Mouse (Mus musculus) 3T3-L1 (cell line): Measurements from ENCODE around the gene Esrrg.

Experiments used
- DNase-seq: peaks from one replicate; pipeline ENCODE4 v3.0.0-alpha.2; 2015; ENCODE audit warnings: low read depth, low spot score

Esrrg gene

DNA sequence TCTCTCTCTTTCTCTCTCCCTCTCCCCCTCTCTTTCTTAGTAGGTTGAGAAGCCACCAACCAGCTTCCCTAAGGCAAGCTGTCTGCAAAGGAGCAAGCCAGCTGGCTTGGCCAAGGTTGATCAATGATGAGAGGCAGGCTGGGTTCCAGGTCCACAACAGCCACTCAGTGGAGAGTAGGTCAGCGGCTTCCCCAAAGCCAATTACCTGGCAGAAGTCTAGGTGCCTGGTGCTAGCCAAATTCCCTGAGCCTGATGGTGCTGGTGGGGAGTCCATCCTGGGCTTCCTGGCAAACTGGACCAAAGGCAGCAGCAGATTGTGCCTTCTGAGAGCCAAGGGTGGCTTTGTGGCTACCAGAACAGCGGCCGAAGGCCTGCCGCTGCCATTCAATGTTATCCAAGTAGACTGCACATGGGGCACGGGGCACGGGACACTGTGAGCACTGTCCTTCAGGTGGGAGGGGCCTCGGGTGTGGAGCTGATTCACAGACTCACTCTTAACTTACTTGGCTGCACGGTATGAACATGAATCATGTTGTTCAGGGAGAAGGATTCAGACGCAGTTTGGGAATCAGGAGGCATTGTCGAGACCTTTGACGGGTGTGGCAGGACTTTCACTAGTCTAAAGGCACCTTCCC lies 469.1 kb downstream of the Esrrg start:
- peak; percentile 3 for DNase-seq

DNA sequence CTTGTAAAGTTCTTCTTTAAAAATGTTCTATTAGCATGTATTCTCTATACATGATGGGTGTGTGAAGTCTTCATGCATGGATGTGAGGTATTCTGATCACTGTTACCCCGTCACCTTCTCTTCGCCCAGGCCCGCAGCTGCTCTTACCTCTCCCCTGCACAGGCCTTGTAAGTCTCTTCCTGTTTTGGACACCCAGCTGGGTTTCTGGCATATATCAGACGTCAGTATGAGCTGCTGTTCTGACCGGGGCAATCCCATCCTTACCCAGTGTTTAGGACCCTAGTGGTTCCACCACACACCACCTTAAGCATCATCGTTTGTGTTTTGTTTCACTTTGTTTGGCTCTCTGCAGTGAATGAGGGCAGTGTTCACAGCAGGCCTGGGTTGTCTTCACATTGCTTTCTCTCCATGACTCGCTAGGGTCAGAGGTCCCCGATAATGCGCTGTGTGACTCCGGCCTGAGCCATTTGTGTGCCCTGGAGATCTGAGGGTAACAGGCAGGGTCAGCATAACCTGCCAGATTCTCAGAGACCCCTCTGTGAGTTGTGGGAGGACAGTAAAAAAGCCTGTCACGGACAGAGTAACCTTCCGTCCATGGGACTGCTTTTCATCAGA lies 471.8 kb downstream of the Esrrg start:
- DNase-seq = no peak

DNA sequence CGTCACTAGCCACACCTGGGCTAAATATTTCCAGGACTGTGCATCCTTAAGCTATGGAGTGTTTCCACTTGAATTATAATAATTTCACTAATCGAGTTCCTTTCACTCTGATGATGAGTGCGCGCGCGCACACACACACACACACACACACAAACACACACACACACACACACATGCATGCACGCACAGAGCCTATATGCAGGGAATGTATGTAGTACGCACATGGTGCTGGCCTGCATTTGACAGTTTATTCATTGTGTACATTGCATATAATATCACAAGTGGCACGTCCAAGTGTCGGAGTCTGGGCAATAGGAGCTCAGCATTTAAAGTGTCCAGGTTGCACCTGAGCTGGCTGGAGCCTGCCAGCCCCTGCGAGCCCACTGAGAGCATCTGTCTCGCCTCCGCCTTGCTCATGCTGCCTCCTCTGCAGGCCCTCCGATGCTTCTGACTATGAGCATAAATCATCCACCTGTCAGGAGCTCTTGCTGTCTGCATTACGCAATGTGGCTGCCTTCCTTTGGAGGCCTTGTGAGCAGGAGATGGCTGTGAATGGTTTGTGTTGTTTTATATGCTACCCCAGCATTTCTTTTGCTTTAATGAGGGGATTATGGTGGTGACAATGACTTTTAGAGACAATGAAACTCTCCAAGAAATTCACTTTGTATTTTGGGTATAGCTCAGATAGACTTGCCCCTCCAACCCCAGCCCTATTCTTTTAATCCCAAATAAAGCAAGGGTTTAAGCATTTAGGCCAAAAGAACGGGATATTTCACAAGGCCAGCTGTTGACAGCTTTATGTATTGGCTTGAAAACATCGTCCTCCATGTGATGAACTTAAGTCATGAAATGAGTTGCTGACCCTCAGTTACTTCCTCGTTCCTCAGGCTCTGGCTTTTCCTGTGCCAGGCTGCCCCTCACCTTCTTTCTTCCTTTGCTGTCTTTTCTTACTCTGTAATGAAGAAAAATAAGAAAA lies 474.4 kb downstream of the Esrrg start:
- DNase-seq = peak; percentile 39

DNA sequence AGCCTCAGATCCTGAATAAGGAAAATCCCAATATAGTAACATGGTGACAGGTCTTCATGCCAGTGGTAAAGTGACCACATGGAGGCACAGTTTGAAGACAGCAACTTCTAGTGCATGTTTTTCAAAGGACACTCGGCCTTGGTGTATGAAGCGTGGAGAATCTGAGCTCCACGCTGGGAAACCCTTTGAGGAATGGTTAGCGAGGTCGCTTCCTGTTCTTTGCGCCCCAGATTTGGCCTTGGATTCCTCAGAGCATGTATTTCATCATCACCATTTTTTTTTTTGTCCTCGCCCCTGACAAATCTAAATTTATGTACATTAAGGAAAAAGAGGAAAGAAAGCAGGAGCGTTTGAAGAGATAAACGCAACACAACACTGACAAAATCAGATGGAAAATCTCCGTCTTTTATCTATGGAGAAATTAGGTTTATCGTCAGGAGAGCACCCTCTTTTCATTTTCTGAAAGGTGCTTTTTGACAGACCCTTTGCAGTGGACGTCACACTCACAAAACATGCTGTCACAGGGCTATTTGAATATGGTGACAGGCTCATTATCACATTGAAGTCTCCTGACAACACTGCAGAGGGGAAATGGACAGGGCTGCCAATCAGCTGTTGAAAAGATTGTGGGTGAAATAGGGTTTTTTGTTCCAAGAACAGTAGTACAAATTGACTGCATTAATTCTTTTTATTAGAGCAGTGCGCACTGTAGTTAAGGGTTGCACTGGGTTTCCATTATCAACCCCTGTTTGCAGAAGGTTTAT lies 476.7 kb downstream of the Esrrg start:
- no peak for DNase-seq

DNA sequence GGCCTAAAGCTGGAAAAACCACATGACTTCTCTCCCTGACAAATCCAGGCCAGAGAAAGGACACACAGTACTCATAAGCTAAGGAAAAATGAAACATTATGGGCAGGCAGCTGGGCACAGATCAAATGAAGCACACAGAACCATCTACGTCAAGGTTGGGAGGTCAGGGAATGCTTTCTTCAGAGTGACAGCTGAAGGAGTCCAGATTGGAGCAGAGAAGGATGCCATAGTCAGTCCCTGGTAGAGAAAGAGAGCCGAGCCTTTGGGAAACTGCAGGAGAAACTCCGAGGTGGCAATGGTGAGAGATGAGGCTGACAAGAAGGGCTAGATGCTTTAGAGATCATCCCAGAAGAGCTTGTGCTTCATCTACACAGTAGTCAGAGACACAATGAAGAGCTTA lies 485.1 kb downstream of the Esrrg start:
- DNase-seq = no peak

DNA sequence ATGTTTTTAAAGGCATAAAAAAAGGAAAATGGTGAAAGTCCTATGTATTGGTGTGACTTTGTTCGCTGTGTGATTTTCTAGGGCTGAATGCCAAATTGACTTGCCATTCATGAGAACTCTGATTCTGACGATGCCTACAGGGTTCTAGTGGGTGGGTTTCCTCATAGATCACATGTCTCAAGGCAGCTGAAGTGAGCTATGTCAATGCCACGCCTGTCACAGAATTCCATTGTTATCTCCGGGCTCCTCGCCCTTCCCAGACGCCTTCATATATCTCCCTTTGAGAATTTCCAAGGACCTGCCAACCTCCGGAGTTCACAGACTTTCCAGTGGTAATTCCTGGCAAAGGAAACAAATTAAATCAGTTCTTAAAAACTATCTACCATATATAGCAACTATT lies 493.2 kb downstream of the Esrrg start:
- DNase-seq = no peak

DNA sequence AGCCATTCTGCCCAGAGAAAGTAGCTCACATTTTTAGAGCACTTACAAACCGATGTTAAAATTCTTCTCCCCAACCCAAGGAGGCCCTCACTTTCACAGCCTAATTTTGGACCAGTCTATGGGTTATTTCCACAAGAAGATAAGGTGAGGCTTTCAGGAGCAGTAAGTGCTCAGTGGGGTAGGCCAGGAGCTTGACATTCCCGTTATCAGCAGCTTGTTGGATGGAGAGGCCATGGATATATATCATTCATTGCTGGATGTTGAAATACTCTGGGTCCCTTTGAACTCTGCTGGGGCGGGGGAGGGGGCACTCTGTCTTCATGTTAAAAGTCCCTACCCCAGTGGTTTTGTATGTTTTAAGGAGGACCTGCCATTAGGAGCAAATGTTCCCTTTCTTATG lies 494.6 kb downstream of the Esrrg start:
- DNase-seq = no peak

DNA sequence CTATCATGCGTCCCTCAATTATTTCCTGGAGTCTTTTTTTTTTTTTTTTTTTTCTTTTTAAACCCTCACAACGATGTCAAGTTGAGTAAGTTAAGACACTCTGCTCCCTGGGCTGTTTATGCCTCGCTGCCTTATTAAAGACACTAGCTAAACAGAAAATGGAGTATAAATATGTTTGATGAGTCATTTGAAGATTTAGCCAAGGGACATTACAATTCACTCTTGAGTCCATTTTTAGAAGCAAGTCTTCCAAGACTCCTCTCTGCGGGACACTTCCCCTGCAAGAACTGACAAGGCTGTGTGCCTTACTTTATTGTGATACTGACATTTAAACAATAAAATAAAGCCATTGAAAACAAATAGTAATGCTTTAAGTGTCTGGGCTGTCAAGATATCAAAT lies 496.9 kb downstream of the Esrrg start:
- DNase-seq = no peak

DNA sequence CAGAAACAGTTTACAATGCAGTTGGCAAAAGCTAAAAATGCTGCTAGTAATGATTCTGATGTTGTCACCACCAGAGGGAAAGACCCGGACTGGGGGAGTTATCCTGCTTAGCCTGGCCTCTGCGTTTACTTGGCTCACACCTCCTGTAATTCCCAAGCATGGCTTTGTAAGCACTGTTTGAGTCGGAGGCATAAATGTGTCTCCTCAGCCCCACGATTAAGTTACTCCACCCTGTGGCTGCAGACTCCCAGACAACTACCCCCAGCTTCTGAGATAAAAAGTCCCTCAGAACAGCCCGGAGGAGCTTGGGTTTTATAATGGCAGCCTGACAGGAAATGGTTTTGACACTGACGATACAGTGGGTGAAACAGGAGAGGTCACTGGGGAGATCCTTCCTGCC lies 499.4 kb downstream of the Esrrg start:
- DNase-seq = no peak

DNA sequence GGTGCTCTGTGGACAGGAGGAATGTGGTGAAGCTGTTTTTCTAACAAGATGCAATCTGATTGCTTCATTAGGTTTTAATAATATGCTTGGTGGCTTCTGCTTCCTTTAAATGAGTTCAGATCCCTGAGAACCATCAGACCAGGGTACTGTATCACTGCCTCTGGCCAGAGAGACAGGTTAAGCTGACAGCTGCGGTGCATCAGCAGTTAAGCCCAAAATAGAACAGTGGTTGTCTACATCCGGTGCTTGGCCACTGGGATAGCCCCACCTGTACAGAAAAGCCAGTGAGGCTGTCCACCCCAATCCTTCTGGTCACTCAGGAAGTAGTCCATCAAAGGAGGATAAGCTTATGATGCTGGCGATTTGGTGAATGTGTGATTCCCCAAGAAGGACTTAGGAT lies 503.0 kb downstream of the Esrrg start:
- DNase-seq = no peak

DNA sequence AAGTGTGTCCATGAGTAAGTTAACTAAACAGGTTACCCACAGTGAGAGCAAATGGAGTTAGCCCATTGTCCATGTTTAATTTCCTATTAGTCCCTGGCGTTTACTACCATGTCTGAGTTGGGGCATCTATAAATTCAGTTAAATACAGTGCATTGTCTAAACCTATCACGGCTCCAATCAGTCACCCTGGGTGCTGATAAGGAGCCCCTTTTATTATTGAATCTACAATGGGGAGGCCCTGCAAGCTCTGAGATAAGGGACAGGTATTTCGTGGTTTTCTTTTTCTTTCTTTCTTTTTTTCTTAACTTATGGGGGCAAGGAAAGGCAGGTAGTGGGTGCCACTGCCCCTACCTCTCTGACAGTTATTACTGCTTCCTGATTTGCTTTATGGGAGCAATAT lies 504.6 kb downstream of the Esrrg start:
- no peak for DNase-seq

DNA sequence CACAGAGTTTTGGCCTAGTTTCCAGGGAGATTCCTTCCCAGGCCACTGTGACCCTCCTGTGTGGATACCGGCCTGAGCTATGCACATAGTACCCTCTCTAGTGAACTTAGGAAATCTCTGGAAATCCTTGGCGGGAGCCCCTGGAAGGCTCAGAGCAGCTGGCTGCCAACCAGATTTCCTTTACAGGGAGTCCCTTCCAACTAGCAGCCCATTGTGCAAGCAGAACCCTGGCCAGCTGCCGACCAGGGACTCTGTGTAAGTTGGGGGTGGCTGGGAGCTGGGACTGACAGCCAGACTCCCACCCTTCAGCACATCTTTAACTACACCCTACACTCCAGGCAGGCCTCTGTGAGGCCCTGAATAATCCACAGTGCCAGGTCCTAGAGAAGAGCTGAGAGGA lies 509.5 kb downstream of the Esrrg start:
- peak; percentile 11 for DNase-seq

DNA sequence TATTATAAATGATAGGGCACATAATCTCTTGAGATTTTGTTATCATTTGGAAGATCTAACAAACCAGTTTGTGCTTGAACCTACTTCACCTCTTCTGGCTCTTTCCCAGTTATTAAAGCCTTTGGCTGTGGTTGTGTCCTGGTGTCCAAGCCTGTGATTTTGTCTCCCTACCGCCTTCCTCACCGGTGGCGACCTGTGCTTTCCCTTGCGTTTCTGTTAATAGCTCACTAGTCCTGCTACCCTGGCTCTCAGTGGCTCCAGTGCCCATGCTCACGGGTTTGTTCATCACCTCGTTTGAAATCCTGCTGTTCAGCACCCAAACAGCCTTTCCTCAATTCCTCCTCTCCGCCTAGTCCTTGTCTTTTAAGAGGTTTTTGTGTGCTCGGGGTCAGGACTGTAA lies 511.2 kb downstream of the Esrrg start:
- no peak for DNase-seq

DNA sequence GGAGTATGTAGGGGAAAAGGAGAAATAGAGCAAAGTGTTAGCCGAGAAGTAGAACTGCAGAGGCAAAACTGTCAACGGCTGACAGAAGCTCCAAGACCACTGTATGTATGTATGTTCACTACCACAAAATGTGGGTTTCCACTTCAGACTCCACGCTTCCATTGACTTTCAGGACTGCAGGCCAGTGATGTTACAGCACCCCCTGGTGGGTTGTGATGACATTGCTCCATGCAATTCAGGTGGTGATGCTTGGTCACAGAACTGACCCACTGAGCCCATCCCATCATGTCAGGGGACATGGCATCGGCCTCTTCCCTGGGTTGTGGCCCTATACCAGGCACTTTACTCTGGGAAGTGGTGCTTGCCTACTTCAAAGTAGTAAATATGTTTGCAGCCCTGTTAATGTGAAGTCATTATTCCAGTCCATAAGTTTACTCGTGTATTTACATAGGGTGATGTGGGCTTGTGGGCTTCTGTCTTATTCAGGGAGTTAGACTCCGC lies 517.0 kb downstream of the Esrrg start:
- no peak for DNase-seq

DNA sequence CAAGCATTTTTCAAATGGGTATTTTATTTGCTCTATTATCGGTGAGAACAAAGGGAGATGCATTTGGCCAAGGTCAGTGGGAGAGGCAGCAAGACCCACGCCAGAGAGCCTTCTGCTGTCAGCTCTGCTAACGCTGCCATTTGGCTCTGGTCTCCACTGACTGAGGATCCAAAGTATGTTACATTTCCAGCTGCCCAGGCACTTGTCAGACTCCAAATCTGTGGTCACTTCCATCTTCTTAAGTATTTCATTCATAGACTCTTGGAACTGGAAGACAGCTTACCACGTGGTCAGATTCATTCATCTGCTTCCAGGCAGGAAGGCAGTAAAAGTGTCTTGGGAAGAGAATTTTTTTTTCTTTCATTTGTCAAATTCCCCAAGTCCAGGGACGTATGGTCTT lies 527.5 kb downstream of the Esrrg start:
- no peak for DNase-seq

DNA sequence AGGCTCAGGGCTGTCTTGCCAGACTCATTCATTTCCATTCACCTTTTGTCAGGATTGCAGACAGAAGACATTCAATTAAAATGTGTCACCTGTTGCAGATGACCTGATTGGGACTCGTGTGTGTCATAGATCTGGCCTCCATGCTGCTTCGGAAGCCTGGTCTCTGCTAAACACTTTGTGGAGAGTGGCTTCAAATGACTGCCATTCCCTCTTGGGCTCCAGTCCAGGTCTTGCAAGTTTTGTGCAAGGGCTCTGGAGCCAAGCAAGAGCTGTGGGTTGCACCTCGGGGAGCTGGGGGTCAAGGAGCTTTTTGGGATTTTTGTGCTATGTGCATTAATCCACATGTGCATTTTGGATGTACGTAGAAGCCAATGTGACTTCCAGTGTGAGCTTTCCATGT lies 530.9 kb downstream of the Esrrg start:
- DNase-seq = no peak

DNA sequence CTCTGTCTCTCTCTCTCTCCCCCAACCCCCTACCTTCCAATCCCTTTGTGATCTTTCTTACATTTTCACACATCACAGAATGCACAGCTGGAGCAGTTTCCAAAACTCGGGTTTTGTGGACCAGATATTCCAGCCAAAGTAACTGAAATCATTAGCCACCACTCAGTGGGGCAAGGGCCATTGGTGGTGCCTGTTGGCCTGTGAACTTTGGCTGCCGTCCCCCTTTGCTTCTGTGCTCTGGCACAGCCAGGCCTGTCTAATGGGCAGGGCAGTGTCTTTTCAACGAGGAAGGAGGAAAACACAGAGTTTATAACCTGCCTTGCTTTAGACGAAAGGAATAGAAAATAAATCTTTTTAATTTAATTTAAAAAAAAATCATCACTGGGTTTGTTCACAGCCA lies 531.6 kb downstream of the Esrrg start:
- no peak for DNase-seq

DNA sequence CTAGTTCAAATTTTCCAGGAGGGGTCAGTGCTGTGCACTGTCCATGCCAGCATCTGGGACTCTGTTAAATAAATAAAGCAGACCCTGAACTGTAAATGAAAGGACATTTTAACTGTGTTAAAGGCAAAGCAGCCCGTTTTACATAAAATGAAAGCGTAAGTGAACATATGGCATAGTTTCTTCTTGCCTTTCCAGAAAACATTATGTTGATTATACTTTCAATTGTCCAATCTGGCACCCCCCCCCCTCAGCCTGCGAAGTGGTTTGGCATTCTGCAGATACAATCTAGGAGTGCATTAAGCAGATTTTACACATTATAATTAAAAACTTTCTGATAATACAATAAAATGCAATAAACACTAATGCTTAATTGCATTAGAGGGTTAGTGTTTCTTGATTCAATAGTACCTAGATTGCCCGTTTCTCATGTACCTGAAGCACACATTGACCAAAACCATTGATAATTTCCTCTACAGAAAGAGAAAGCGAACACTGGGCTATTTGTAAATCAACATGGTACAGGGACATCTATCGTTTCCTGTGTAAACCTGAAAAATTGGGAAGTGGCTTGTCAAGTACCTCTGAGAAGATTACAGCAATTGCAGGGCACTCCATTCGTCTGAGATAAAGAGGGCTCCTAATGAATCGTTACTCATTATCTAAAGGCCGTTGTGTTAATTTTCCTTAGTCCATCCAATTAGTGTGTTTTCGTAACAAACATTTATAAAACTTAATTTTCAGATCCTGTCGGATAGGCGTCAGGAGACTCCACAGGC lies 539.0 kb downstream of the Esrrg start:
- no peak for DNase-seq

DNA sequence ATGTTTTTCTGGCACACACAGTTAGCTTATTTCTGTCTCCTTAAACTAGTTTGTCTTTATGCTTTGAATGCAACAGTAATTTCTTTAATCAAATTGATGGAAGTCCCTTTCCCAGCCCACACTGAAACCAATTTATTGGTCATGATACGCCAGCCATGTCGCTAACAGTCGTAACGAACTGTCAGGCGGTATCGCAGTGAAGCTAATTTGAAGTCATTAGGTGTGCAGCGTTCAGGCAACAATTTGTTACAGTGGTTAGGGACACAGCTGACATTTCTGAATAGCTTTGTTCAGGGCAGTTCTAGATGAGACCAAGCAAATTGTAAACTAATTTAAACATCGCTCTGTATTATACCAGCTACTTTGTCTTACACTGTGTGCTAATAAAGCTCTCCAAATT lies 542.5 kb downstream of the Esrrg start:
- DNase-seq = no peak

DNA sequence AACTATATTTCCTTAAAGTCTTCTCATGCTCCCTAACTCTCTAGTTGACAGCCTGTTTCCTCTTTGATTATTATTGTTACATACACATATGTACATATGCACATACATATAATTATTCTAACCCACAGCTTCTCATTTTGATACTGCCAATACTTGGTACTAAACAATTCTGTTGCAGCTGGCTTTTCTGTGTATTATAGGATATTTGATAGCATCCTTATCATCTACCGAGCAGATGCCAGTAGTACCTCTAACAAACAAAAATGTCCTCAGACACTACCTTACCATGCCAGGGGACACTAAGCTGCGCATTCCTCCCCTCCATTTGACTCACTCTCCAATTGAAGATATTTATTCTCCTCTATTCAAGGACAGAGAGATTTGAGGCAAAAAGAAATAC lies 543.4 kb downstream of the Esrrg start:
- DNase-seq = no peak

DNA sequence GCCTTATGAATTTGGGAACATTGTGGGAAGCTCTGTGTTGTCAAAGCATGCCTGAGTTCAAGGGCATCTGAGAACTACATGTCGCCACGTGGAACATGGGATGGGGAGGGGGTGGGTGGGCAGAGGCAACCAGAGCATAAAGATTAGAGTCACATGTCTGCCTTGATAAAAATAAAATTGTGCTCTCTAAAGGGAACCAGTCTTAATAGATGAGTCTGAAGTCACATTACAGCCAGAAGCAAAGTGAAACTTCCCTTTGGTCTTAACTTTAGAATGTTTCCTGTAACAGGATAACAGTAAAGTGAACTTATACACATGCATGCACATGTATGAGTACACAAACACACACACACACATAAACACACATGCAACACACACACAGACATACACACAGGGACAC lies 545.1 kb downstream of the Esrrg start:
- DNase-seq = no peak
